Mouse (Mus musculus) erythroid progenitor cell, adult 5-6 weeks (primary cell): ENCODE data around the gene Car15. TPM values are rescaled to one million over a fixed set of nuclear protein-coding genes. Genes with fewer than 3 reads are reported as not detected.

Source experiments
- ATAC-seq: replicated peaks from 2 replicates; pipeline ENCODE4 v1.8.0; 2016; ENCODE audit warnings: moderate number of reproducible peaks, mild to moderate bottlenecking, moderate TSS enrichment, inconsistent platforms; ENCODE audit not compliant: poor library complexity, low FRiP score, severe bottlenecking
- total RNA-seq, 2 experiments: library from RNA; stranded (forward) in 1 of 2; stranded (reverse) in 1 of 2; fragments of 150-400 nt in 1 of 2; fragments of 186-747, 209-891 nt in 1 of 2; gene quantifications; 2 replicates each; pipeline versions ENCODE4 v1.2.3 to v1.2.4; 2015 to 2017; ENCODE audit warnings: low replicate concordance in 2 of 2

Car15 gene
- total RNA-seq, 2 experiments from 2014 or later = 7.1 to 9.5 TPM

DNA sequence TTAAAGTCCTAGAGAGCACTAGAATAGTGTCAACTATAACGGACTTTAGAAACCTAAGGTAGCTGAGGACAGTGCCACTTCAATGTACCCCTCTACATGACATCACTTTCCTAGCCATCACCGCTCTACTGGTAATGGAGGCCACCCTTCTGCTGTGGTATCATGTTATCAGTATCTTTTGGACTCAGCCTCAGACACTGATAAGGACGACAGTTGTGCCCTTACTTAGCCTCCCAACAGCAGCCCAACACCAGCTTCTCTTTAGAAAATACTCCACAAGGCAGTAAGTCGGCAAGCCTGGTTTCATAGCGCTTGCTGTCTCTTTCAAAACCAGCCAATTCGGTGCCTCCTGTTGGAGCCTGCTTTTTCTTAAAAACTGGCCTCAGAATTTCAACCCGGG lies 3.6 kb downstream of the Car15 start:
- ATAC-seq = no peak

DNA sequence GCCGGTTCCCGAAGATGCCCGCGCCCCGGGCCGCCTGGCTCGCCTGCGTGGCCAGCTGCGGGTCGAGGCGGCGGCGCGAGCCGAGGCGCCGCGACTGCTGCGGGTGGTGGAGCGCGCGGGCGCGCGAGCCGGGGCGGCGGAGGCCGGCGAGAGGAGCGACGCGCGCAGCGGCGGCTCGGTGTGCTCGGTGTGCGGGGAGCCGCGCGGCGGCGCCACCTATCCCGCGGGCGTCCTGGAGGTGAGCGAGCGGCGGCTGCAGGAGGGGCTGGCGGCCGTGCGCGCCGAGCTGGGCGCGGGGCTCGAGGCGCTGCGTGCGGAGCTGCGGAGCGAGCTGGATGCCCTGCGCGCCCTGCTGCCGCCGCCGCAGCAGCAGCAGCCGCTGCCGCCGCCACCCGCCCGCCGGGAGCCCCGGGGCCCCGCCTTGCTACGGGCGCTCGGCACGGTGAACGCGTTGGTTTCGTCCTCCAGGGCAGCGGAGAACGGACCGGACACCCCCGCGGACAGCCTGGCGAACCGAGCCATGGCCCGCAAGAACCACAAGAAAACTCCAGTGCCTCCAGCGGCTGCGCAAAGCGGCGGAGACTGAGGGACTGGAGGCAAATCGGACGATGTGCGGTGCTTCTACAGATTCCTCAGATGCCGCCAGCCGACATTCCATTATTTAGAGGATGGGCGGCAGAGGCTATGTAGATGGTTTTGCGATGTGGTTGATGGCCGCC lies 4.3 kb downstream of the Car15 start:
- no peak for ATAC-seq

DNA sequence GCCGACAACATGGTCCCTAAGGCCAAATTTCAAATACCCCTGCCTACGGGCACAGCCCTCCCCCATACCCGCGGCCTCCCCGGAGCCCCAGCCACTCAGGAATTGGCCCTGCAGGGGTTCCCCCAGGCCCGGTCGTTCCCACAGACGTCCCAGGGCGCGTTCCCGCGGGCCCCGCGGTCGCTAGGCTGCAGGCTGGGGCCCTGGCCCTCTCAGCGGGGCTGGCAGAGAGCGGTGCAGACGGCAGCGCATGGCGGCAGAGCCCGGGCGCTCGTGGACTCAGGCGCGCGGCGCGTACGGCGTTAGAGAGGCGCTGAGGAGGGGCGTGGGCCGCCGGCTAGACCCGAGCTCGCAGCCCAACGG lies 4.9 kb downstream of the Car15 start:
- ATAC-seq = no peak

GRCm38 (mm10) chr16:17832821-17833220 lies 5.3 kb downstream of the Car15 start, which contains the start of gene B830017H08Rik:
TSS of gene B830017H08Rik (plus strand) at chr16:17833121.
- ATAC-seq = no peak

GRCm38 (mm10) chr16:17831781-17832180 lies 6.4 kb downstream of the Car15 start:
- ATAC-seq = no peak

DNA sequence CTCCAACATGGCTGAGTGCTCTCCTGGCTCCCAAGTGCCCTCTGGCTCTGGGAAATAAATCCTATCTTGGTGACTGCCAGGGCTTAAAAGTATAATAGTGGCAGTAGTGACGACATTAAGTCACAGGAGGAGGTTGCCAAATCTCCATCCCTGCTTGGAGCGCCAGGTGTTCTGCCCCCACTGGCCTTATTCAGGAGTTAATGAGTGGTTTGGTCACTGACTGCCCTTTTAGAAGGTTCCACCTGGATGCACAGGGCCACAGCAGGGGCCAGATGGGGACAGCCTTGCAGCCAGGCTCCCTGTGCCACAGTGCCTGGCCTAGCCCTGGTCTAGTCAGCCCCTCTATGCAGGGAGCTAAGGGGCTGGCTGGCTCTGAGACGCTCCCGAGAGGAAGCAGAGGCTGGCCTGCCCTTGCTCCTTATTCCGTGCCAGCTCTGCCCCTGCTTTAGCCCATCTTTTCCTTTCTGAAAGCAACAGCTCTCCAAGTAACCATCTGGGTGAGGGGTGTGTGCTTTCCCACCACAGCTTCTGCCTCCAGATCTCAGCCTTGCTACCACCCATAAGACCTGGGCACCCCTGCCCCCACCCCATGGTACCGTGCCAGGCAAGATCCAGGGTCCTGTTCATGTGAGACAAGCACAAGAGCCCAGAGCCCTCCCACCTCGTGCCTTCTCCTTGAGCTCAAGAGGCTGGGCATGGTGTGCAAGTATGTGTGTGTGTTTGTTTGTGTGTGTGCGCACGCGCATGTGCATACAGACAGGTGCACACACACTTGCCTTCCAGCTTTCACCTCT lies 7.6 kb downstream of the Car15 start:
- no peak for ATAC-seq

DNA sequence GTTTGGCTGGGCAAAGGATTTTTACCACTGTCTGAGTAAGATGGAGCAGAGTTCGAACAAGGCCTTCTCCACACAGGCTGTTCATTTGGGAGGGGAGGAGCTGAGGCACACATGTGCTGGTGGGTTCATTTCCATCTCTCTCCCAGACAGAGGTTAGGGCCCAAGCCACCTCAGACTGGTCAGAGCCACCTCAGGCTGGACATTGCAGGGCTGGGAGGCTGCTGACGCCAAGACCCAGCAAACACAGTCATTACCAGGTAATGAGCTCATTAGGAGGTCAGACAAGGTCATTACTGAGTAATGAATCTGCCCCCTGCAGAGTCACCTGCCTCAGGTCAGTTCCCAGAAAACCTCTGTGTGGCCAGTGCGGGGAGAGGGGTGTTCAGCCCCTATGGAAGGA lies 9.3 kb downstream of the Car15 start:
- no peak for ATAC-seq

DNA sequence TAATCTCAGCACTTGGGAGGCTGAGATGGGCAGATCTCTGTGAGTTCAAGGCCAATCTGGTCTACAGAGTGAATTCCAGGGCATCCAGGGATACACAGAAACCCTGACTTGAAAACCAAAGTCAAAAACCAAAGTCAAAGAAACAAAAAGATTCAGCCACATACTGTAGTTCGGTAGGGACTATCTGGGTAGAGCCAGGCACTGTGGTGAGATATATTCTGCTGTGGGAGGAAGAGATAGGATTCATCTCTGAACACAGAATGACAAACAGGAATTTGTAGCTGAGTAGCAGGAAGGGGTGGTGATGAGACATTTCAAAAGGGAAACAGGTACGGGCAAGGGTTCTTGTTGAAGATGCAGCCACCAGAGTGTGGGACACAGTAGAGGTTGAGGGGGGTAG lies 9.9 kb downstream of the Car15 start:
- ATAC-seq = no peak

- ATAC-seq = no peak
These were observed 11.7 kb downstream of the Car15 start for GRCm38 (mm10) chr16:17826500-17826899.

- ATAC-seq = no peak
These were observed 21.6 kb downstream of the Car15 start for GRCm38 (mm10) chr16:17816528-17816927.

GRCm38 (mm10) chr16:17815411-17816402 lies 22.5 kb downstream of the Car15 start:
- ATAC-seq = peak; percentile 87

- no peak for ATAC-seq
These were observed 25.0 kb downstream of the Car15 start for GRCm38 (mm10) chr16:17813173-17813572.

GRCm38 (mm10) chr16:17812120-17812519 lies 26.0 kb downstream of the Car15 start:
- no peak for ATAC-seq

DNA sequence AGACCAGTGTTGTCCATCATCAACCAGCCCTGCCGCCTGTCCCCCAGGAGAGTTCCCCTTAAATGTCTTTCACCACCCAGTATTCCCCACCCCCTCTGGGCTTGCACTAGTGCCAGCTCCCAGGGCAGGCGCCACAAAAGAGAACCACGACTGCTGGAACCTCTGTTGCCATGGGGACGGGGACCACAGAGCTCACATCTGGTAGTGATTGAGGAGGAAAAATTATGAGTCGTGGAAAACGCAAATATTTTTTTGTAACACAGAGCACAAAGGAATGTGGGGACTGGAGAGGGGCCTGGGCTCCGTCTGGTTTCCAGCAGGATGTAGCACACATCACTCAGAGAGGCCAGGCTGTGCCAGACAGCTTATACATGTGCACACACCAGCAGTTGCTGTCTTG lies 28.5 kb downstream of the Car15 start:
- no peak for ATAC-seq

DNA sequence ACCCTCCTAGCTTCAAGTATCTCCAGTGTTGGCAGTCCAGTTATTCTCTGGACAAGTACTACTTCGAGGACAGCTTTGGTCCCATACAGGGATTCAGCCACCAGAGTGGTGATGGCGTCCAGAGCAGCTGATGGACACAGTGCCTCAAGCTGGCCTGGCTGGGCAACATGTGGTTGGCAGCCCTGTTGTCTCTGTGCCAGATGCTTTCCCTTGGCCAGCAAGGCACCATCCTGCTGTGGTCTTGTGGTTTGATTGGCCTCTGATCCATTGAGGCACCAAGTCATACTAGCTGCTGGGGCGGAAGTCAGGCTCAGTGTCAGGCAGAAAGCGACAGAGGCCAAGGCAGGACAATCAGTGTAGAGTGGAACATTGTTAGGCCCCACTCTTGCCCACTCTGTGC lies 29.0 kb downstream of the Car15 start:
- ATAC-seq = no peak

GRCm38 (mm10) chr16:17807192-17808009 lies 30.8 kb downstream of the Car15 start:
- no peak for ATAC-seq

GRCm38 (mm10) chr16:17806581-17807191 lies 31.5 kb downstream of the Car15 start:
- ATAC-seq = no peak

- no peak for ATAC-seq
These were observed 33.2 kb downstream of the Car15 start for GRCm38 (mm10) chr16:17804982-17805381.

DNA sequence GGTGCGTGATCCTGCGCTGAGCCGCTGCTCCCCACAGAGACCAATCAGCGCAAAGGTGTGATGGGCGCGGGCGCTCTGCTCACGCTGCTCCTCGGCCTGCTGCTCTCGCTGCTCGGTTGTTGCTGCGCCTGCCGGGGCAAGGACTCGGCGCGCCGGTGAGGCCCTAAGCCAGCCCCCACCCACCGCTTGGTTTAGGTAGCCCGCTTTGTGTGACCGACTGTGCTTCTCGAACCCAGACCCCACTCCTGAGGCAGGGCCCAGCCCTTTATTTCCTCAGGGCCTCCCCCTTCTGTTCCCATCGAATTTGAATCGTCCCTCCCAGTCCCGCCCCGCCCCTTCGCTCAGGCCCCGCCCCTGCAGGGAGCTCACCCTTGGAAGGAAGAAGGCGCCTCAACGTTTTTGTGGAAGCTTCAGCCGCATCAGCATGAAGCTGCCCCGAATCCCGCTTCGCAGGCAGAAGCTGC lies 33.7 kb downstream of the Car15 start:
- ATAC-seq = no peak
